Comparison of ENCODE assay signal across 15 mouse cellular contexts in genomic region chr16:65964260-65964659, GRCm38 (mm10).
DNase-seq lines count a peak whose midpoint lies in the region; ATAC-seq and TF ChIP-seq lines count a peak whose summit lies in the region.
"Had no signal": no experiment of that assay in that cellular context is flagged by ENCODE, and none has a peak within 500 bp of the region (broad histone marks: within the 10 kb centered on the region; RNA-seq: fewer than 3 reads in every experiment).

No protein-coding gene starts in this region.

- no peak overlapping the region for H3K4me3 ChIP-seq in limb, embryonic 14.5 days (replicated peaks; ENCODE audit: low read length)
- H3K4me3 ChIP-seq in limb, embryonic 10.5 days: no peak overlapping the region
- no peak overlapping the region for H3K4me3 ChIP-seq in embryonic facial prominence, embryonic 14.5 days (ENCODE audit: low read depth, low read length)
- no peak overlapping the region for H3K4me3 ChIP-seq in hindbrain, embryonic 14.5 days (replicated peaks; ENCODE audit: low read length)
- H3K4me3 ChIP-seq: heart, embryonic 13.5 days; liver, embryonic 13.5 days; neural tube, embryonic 15.5 days had no signal

- no peak overlapping the region for H3K4me2 ChIP-seq in limb, embryonic 14.5 days (replicated peaks; ENCODE audit: low read depth, low read length, severe bottlenecking)
- H3K4me2 ChIP-seq in embryonic facial prominence, embryonic 14.5 days (ENCODE audit: low read depth, low read length): no peak overlapping the region
- H3K4me2 ChIP-seq in hindbrain, embryonic 14.5 days (replicated peaks): no peak overlapping the region
- H3K4me2 ChIP-seq: heart, embryonic 13.5 days; liver, embryonic 13.5 days; neural tube, embryonic 15.5 days had no signal

- no peak overlapping the region for H3K9ac ChIP-seq in limb, embryonic 14.5 days (ENCODE audit: low read depth, low read length, severe bottlenecking)
- H3K9ac ChIP-seq in embryonic facial prominence, embryonic 14.5 days (ENCODE audit: low read depth, low read length): no peak overlapping the region
- no peak overlapping the region for H3K9ac ChIP-seq in hindbrain, embryonic 14.5 days
- H3K9ac ChIP-seq: heart, embryonic 13.5 days; liver, embryonic 13.5 days; neural tube, embryonic 15.5 days had no signal

- TF ChIP-seq POLR2A in limb, embryonic 14.5 days (IDR thresholded peaks at IDR 0.05; ENCODE audit: borderline replicate concordance, extremely low read depth, insufficient read depth, insufficient read length): no peak

- no peaks in the 10 kb centered on the region for H3K9me3 ChIP-seq in limb, embryonic 14.5 days (ENCODE audit: control insufficient read depth, low read length)
- H3K9me3 ChIP-seq in limb, embryonic 10.5 days (replicated peaks): no peaks in the 10 kb centered on the region
- no peaks in the 10 kb centered on the region for H3K9me3 ChIP-seq in embryonic facial prominence, embryonic 14.5 days (ENCODE audit: control insufficient read depth, low read length)
- H3K9me3 ChIP-seq in hindbrain, embryonic 14.5 days (ENCODE audit: control insufficient read depth, low read length): no peaks in the 10 kb centered on the region
- H3K9me3 ChIP-seq: heart, embryonic 13.5 days; liver, embryonic 13.5 days; neural tube, embryonic 15.5 days had no signal

- 39% methylated on average over 1 of the region's 1 CpGs for WGBS in limb, embryonic 14.5 days
- WGBS in limb, embryonic 10.5 days: 53% methylated on average over 1 of the region's 1 CpGs
- WGBS in embryonic facial prominence, embryonic 14.5 days: 10% methylated on average over 1 of the region's 1 CpGs
- 38% methylated on average over 1 of the region's 1 CpGs for WGBS in hindbrain, embryonic 14.5 days

- no peaks in the 10 kb centered on the region for H3K4me1 ChIP-seq in limb, embryonic 14.5 days (ENCODE audit: control insufficient read depth, insufficient read depth, low read length)
- no peaks in the 10 kb centered on the region for H3K4me1 ChIP-seq in limb, embryonic 10.5 days
- peaks cover 4% of the 10 kb centered on the region for H3K4me1 ChIP-seq in embryonic facial prominence, embryonic 14.5 days (ENCODE audit: control insufficient read depth, insufficient read depth, low read length)
- no peaks in the 10 kb centered on the region for H3K4me1 ChIP-seq in hindbrain, embryonic 14.5 days (replicated peaks; ENCODE audit: control insufficient read depth, insufficient read depth, low read length)
- H3K4me1 ChIP-seq: liver, embryonic 13.5 days; neural tube, embryonic 15.5 days had no signal

- H3K27ac ChIP-seq in limb, embryonic 14.5 days (replicated peaks; ENCODE audit: low read depth, low read length): no peak overlapping the region
- no peak overlapping the region for H3K27ac ChIP-seq in limb, embryonic 10.5 days
- H3K27ac ChIP-seq in embryonic facial prominence, embryonic 14.5 days (replicated peaks; ENCODE audit: low read depth, low read length): peak overlapping the region; percentile 58; the same call in 1 of the 2 replicates
- H3K27ac ChIP-seq in hindbrain, embryonic 14.5 days: no peak overlapping the region
- H3K27ac ChIP-seq: heart, embryonic 13.5 days; liver, embryonic 13.5 days; neural tube, embryonic 15.5 days had no signal

- H3K27me3 ChIP-seq in limb, embryonic 14.5 days (ENCODE audit: control insufficient read depth, insufficient read depth, low read length): no peaks in the 10 kb centered on the region
- no peaks in the 10 kb centered on the region for H3K27me3 ChIP-seq in limb, embryonic 10.5 days (ENCODE audit: low read depth, poor library complexity, severe bottlenecking)
- H3K27me3 ChIP-seq in embryonic facial prominence, embryonic 14.5 days (replicated peaks; ENCODE audit: control insufficient read depth, insufficient read depth, low read length): no peaks in the 10 kb centered on the region
- no peaks in the 10 kb centered on the region for H3K27me3 ChIP-seq in hindbrain, embryonic 14.5 days (ENCODE audit: control insufficient read depth, insufficient read depth, low read length)
- H3K27me3 ChIP-seq: heart, embryonic 13.5 days; liver, embryonic 13.5 days; neural tube, embryonic 15.5 days had no signal

- no peaks in the 10 kb centered on the region for H3K36me3 ChIP-seq in limb, embryonic 14.5 days (ENCODE audit: control insufficient read depth, insufficient read depth, low read length)
- no peaks in the 10 kb centered on the region for H3K36me3 ChIP-seq in limb, embryonic 10.5 days
- no peaks in the 10 kb centered on the region for H3K36me3 ChIP-seq in embryonic facial prominence, embryonic 14.5 days (ENCODE audit: control insufficient read depth, insufficient read depth, low read length)
- H3K36me3 ChIP-seq in hindbrain, embryonic 14.5 days (replicated peaks; ENCODE audit: control insufficient read depth, insufficient read depth): no peaks in the 10 kb centered on the region
- H3K36me3 ChIP-seq: G1E; heart, embryonic 13.5 days; liver, embryonic 13.5 days; neural tube, embryonic 15.5 days had no signal

- peak; percentile 19; the same call in 1 of the 2 replicates for ATAC-seq in limb, embryonic 14.5 days (ENCODE audit: low FRiP score, low read depth)
- peak; percentile 72; the same call in 1 of the 2 replicates for ATAC-seq in embryonic facial prominence, embryonic 14.5 days (ENCODE audit: low read depth)
- ATAC-seq in hindbrain, embryonic 14.5 days (ENCODE audit: low FRiP score): 0 out of 2 replicates have a peak, but pooled peaks have one; percentile 46
- ATAC-seq: lung, postnatal 0 days had no signal

- no peak for DNase-seq in limb, embryonic 14.5 days (ENCODE audit: low spot score)
- no peak for DNase-seq in limb, embryonic 10.5 days (ENCODE audit: low spot score)
- DNase-seq in embryonic facial prominence, embryonic 14.5 days (ENCODE audit: low spot score): peak; percentile 65
- DNase-seq in hindbrain, embryonic 14.5 days (ENCODE audit: low spot score): no peak
- peak; percentile 10 for DNase-seq in retina, embryonic 14.5 days (ENCODE audit: low spot score)
- no peak for DNase-seq in layer of hippocampus, adult 9-10 months (ENCODE audit: low spot score)
- DNase-seq in adipocyte (ENCODE audit: low spot score): no peak
- DNase-seq in gastrocnemius, postnatal 25 days: no peak
- DNase-seq: cerebellum, adult 9-11 months; kidney, adult 8-10 months; liver, embryonic 13.5 days had no signal

Comparison
In these comparisons a context has a peak if more than half of its experiments do, and no peak if none do; other contexts are left out.
1. ATAC-seq: peak in every context shown above with its lines; median percentile 72 in embryonic facial prominence, embryonic 14.5 days; 46 in hindbrain, embryonic 14.5 days; 19 in limb, embryonic 14.5 days.
2. DNase-seq: peak in embryonic facial prominence, embryonic 14.5 days (single experiment) and retina, embryonic 14.5 days (single experiment); none in limb, embryonic 14.5 days (single experiment), limb, embryonic 10.5 days (single experiment), hindbrain, embryonic 14.5 days (single experiment), layer of hippocampus, adult 9-10 months (single experiment), adipocyte (single experiment) and gastrocnemius, postnatal 25 days (single experiment).